Mouse (Mus musculus) lung, postnatal 0 days (tissue): ENCODE results near the gene Nutf2.
A peak's percentile ranks its signal among the peaks of the same experiment; 100 is the strongest.

Experiments used
- CTCF ChIP-seq: IDR thresholded peaks from 2 replicates; pipeline ENCODE4 v1.5.1; 2016; ENCODE audit warnings: antibody characterized with exemption, mild to moderate bottlenecking
- EP300 ChIP-seq: IDR thresholded peaks from 2 replicates; pipeline ENCODE4 v1.6.1; 2016; ENCODE audit warnings: antibody characterized with exemption, mild to moderate bottlenecking, control low read depth

DNA sequence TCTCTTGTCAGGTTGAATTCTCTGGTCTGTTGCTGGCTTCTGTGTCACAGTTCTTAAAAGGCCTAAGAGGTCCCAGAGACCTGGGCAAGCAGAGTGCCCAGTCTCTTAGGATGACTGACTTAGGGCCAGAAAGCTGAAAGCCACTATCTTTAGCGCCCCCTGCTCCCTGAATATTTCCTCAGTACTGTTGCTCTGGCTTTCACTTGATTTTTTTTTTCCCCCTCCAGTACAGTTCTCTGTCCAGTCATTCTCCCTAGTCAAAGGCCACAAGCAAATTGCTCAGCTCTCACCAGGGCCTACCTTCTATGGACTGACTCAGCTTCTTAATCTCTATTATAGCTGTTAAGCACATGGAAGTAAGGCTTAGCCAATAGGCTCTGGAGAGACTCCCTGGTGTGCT lies 1.6 kb downstream of the Nutf2 start:
- peak; percentile 52 for TF ChIP-seq CTCF
- no peak for TF ChIP-seq EP300
